Mouse (Mus musculus) layer of hippocampus, adult 8-10 months (tissue): ENCODE data around the gene Gm14085. TPM values are rescaled to one million over a fixed set of nuclear protein-coding genes. Genes with fewer than 3 reads are reported as not detected.

Source experiments
- DNase-seq, 2 experiments: peaks; one replicate each; pipeline ENCODE4 v3.0.0; 2022; ENCODE audit warnings: low spot score in 2 of 2
- total RNA-seq, 4 experiments: library from RNA; stranded (reverse); gene quantifications; 2 replicates each; pipeline ENCODE4 v1.2.4; 2022

Gene Gm14085
- total RNA-seq, 4 experiments from 2014 or later = 0.09 TPM; not detected in 3

- DNase-seq = peak; percentile 23 to 41
These were observed 73.6 kb downstream of the Gm14085 start for GRCm38 (mm10) chr2:122558317-122558716.

GRCm38 (mm10) chr2:122561221-122561620, 76.5 kb downstream of the Gm14085 start:
- no peak for DNase-seq

- DNase-seq = no peak
These were observed 77.5 kb downstream of the Gm14085 start for GRCm38 (mm10) chr2:122562251-122562650.

GRCm38 (mm10) chr2:122569439-122569838, 84.7 kb downstream of the Gm14085 start:
- no peak for DNase-seq

GRCm38 (mm10) chr2:122570430-122570829, 85.7 kb downstream of the Gm14085 start:
- no peak for DNase-seq

GRCm38 (mm10) chr2:122571326-122571725, 86.6 kb downstream of the Gm14085 start:
- DNase-seq = no peak

GRCm38 (mm10) chr2:122572438-122572837, 87.7 kb downstream of the Gm14085 start:
- no peak for DNase-seq

- no peak for DNase-seq
These were observed 90.7 kb downstream of the Gm14085 start for GRCm38 (mm10) chr2:122575470-122575869.

GRCm38 (mm10) chr2:122576295-122576694, 91.6 kb downstream of the Gm14085 start:
- no peak for DNase-seq

- no peak for DNase-seq
These were observed 92.6 kb downstream of the Gm14085 start for GRCm38 (mm10) chr2:122577316-122577715.

Other genes starting within 250 kb of the Gm14085 start
- under 1 TPM; 0.05 to 0.08 (median 0.06) TPM for gene Duox2, start 186.5 kb upstream of the Gm14085 start, total RNA-seq
- not detected for gene Duoxa2, start 186.0 kb upstream of the Gm14085 start, total RNA-seq
- gene Duoxa1, start 171.2 kb upstream of the Gm14085 start, total RNA-seq = not detected
- not detected for gene Duox1, start 169.3 kb upstream of the Gm14085 start, total RNA-seq
- gene Shf, start 115.8 kb upstream of the Gm14085 start, total RNA-seq = 10 to 100 TPM; 56.6 to 66.5 (median 61.5) TPM
- gene Slc28a2, start 58.5 kb upstream of the Gm14085 start, total RNA-seq = 1 to 10 TPM in 1 of 4 experiments, under 1 TPM in 3; 0.19 to 1.3 (median 0.56) TPM
- gene Gatm, start 126.4 kb downstream of the Gm14085 start, total RNA-seq = 100 to 1,000 TPM in 1 of 4 experiments, 10 to 100 TPM in 3; 91.7 to 100 (median 94.8) TPM
- gene AA467197, start 152.0 kb downstream of the Gm14085 start, total RNA-seq = under 1 TPM; 0.54 to 0.91 (median 0.82) TPM
- 10 to 100 TPM; 30.2 to 35.3 (median 33.0) TPM for gene Slc30a4, start 217.7 kb downstream of the Gm14085 start, total RNA-seq